Mouse (Mus musculus): ENCODE measurements at regions not wholly inside any gene's neighbourhood (a gene's known extent, or its start where the extent isn't known, plus 50 kb on each side); places are given as distances from the start of the nearest gene placed in this dataset.
"Not testable (repeated sequence)": the region's sequence is repeated elsewhere in the genome, so short reads cannot be mapped to it uniquely, and the experiment has no call there.

- DNase-seq (ENCODE audit: low spot score in 2 of 2) = no peak
Measured at GRCm38 (mm10) chr5:148657936-148658640, 105.5 kb upstream of the Ubl3 start.

GRCm38 (mm10) chr5:148652525-148653243, 100.1 kb upstream of the Ubl3 start:
- DNase-seq (ENCODE audit: low spot score in 2 of 2) = no peak

- no peak for DNase-seq (ENCODE audit: low spot score in 2 of 2)
Measured at GRCm38 (mm10) chr5:148651736-148652135, 99.1 kb upstream of the Ubl3 start.

GRCm38 (mm10) chr5:148649573-148649972, 97.0 kb upstream of the Ubl3 start:
- not testable (repeated sequence) for DNase-seq (ENCODE audit: low spot score in 2 of 2)

- DNase-seq (ENCODE audit: low spot score in 2 of 2) = no peak
Measured at GRCm38 (mm10) chr5:148649123-148649522, 96.5 kb upstream of the Ubl3 start.

GRCm38 (mm10) chr5:148647644-148648043, 95.1 kb upstream of the Ubl3 start:
- no peak for DNase-seq (ENCODE audit: low spot score in 2 of 2)

GRCm38 (mm10) chr5:148645772-148646171, 93.2 kb upstream of the Ubl3 start:
- DNase-seq (ENCODE audit: low spot score in 2 of 2) = no peak

- DNase-seq (ENCODE audit: low spot score in 2 of 2) = no peak
Measured at GRCm38 (mm10) chr5:148645191-148645681, 92.6 kb upstream of the Ubl3 start.

- no peak for DNase-seq (ENCODE audit: low spot score in 2 of 2)
Measured at GRCm38 (mm10) chr5:148644345-148644744, 91.8 kb upstream of the Ubl3 start.

- no peak for DNase-seq (ENCODE audit: low spot score in 2 of 2)
Measured at GRCm38 (mm10) chr5:148641652-148642395, 89.2 kb upstream of the Ubl3 start.

GRCm38 (mm10) chr5:148640523-148640922, 87.9 kb upstream of the Ubl3 start:
- DNase-seq (ENCODE audit: low spot score in 2 of 2) = no peak

- no peak for DNase-seq (ENCODE audit: low spot score in 2 of 2)
Measured at GRCm38 (mm10) chr5:148634919-148635356, 82.3 kb upstream of the Ubl3 start.

GRCm38 (mm10) chr5:148633999-148634398, 81.4 kb upstream of the Ubl3 start:
- DNase-seq (ENCODE audit: low spot score in 2 of 2) = no peak

- DNase-seq (ENCODE audit: low spot score in 2 of 2) = no peak
Measured at GRCm38 (mm10) chr5:148633331-148633730, 80.7 kb upstream of the Ubl3 start.

- DNase-seq (ENCODE audit: low spot score in 2 of 2) = no peak
Measured at GRCm38 (mm10) chr5:148632516-148633170, 80.1 kb upstream of the Ubl3 start.

- no peak for DNase-seq (ENCODE audit: low spot score in 2 of 2)
Measured at GRCm38 (mm10) chr5:148631566-148631965, 79.0 kb upstream of the Ubl3 start.

- DNase-seq (ENCODE audit: low spot score in 2 of 2) = no peak
Measured at GRCm38 (mm10) chr5:148626014-148626413, 73.4 kb upstream of the Ubl3 start.

- DNase-seq (ENCODE audit: low spot score in 2 of 2) = no peak
Measured at GRCm38 (mm10) chr5:148624649-148625405, 72.2 kb upstream of the Ubl3 start.

GRCm38 (mm10) chr5:148620895-148621786, 68.6 kb upstream of the Ubl3 start:
- DNase-seq (ENCODE audit: low spot score in 2 of 2) = no peak

- no peak for DNase-seq (ENCODE audit: low spot score in 2 of 2)
Measured at GRCm38 (mm10) chr5:148619917-148620316, 67.3 kb upstream of the Ubl3 start.

Data from spleen, postnatal 14 days (tissue).